In the genomic region with DNA sequence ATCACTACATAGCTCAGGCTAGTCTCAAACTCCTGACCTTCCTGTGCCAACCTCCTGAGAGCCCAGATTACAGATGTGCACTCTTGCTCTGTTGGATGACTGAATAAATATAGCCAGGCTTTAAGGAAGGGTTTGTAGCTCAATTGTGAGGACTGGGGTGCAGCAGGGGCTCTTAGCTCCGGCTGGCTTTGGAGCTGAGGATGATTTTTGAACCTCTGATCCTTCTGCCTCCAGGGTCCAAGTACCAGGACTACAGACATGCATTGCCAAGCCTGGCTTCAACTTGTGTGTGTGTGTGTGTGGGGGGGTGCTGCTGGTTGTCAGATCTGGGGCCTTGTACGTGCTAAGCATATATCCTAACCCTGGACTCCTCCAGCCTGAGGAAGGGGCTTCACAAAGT, we compare ENCODE assay signal across 28 mouse cellular contexts. TPM values are rescaled to one million over a fixed set of nuclear protein-coding genes. Genes with fewer than 3 reads are reported as not detected.
DNase-seq lines count a peak whose midpoint lies in the region; ATAC-seq and TF ChIP-seq lines count a peak whose summit lies in the region.
"Had no signal": no experiment of that assay in that cellular context is flagged by ENCODE, and none has a peak within 500 bp of the region (broad histone marks: within the 10 kb centered on the region; RNA-seq: fewer than 3 reads in every experiment).

No protein-coding gene starts in this region.

- no peak for DNase-seq in gastrocnemius, adult 2 months
- no peak for DNase-seq in gastrocnemius, adult 18-20 months (ENCODE audit: low spot score)
- DNase-seq in layer of hippocampus, adult 2 months (ENCODE audit: low spot score in 2 of 2): no peak
- DNase-seq in layer of hippocampus, adult 18-20 months (ENCODE audit: low spot score in 2 of 2): no peak
- peak; percentile 26 for DNase-seq in midbrain, embryonic 11.5 days (ENCODE audit: low spot score, missing footprints)
- DNase-seq in midbrain, postnatal 0 days (ENCODE audit: low spot score): no peak
- DNase-seq in gastrocnemius, postnatal 36 days: no peak
- DNase-seq: cerebellum, adult 11 months; cerebellum, postnatal 10 days; embryo, embryonic 11 days; layer of hippocampus, adult 9-11 months; left cerebral cortex, postnatal 4 days; midbrain, embryonic 14.5 days; thymus, adult 18-20 months; thymus, postnatal 36 days had no signal

- WGBS in midbrain, embryonic 11.5 days: 86% methylated on average over 2 of the region's 2 CpGs
- WGBS in midbrain, postnatal 0 days: 95% methylated on average over 2 of the region's 2 CpGs
- WGBS in macrophage (ENCODE audit: missing documents): 85% methylated on average over 2 of the region's 2 CpGs

- peaks cover 7% of the 10 kb centered on the region; the same call in 1 of the 2 replicates for H3K36me3 ChIP-seq in midbrain, embryonic 11.5 days (ENCODE audit: control insufficient read depth, insufficient read depth, low read length)
- peaks cover 19% of the 10 kb centered on the region for H3K36me3 ChIP-seq in midbrain, postnatal 0 days (ENCODE audit: insufficient read depth, low read length)
- peaks cover 57% of the 10 kb centered on the region for H3K36me3 ChIP-seq in macrophage (ENCODE audit: inconsistent target)

- no peaks in the 10 kb centered on the region for H3K4me1 ChIP-seq in midbrain, embryonic 11.5 days (ENCODE audit: control insufficient read depth, insufficient read depth, low read length)
- no peaks in the 10 kb centered on the region for H3K4me1 ChIP-seq in midbrain, postnatal 0 days (ENCODE audit: insufficient read depth, low read length)
- H3K4me1 ChIP-seq: forebrain, embryonic 12.5 days had no signal

- H3K4me2 ChIP-seq in midbrain, embryonic 11.5 days: no peak overlapping the region
- H3K4me2 ChIP-seq in midbrain, postnatal 0 days (ENCODE audit: low read depth, low read length, poor library complexity, severe bottlenecking): no peak overlapping the region
- H3K4me2 ChIP-seq: embryonic facial prominence, embryonic 13.5 days; forebrain, embryonic 12.5 days; stomach, embryonic 15.5 days had no signal

- no peaks in the 10 kb centered on the region for H3K9me3 ChIP-seq in midbrain, embryonic 11.5 days (ENCODE audit: control insufficient read depth, low read length)
- no peaks in the 10 kb centered on the region for H3K9me3 ChIP-seq in midbrain, postnatal 0 days (ENCODE audit: low read length)
- H3K9me3 ChIP-seq: embryonic facial prominence, embryonic 13.5 days; forebrain, embryonic 12.5 days; heart, embryonic 10.5 days; hindbrain, embryonic 10.5 days; stomach, embryonic 15.5 days had no signal

- no peak overlapping the region for H3K9ac ChIP-seq in midbrain, embryonic 11.5 days (ENCODE audit: low read length)
- no peak overlapping the region for H3K9ac ChIP-seq in midbrain, postnatal 0 days (replicated peaks; ENCODE audit: low read length, poor library complexity, severe bottlenecking)
- H3K9ac ChIP-seq: embryonic facial prominence, embryonic 13.5 days; forebrain, embryonic 12.5 days; stomach, embryonic 15.5 days had no signal

- peaks cover 23% of the 10 kb centered on the region for H3K79me2 ChIP-seq in macrophage (ENCODE audit: inconsistent target)

- H3K4me3 ChIP-seq in gastrocnemius, adult 2 months: no peak overlapping the region
- H3K4me3 ChIP-seq in layer of hippocampus, adult 2 months: no peak overlapping the region
- H3K4me3 ChIP-seq in midbrain, embryonic 11.5 days (ENCODE audit: low read depth, low read length): no peak overlapping the region
- H3K4me3 ChIP-seq in midbrain, postnatal 0 days (ENCODE audit: low read depth, low read length): no peak overlapping the region
- no peak overlapping the region for H3K4me3 ChIP-seq in macrophage (ENCODE audit: inconsistent target)
- H3K4me3 ChIP-seq: embryonic facial prominence, embryonic 13.5 days; erythroblast, embryonic 14.5 days; forebrain, embryonic 12.5 days; heart, embryonic 10.5 days; hindbrain, embryonic 10.5 days; stomach, embryonic 15.5 days had no signal

- intact Hi-C loops in gastrocnemius, adult 2 months (cut with DNase I): no loop called here
- intact Hi-C loops in gastrocnemius, postnatal 36 days (cut with DNase I): no loop called here

- ATAC-seq in midbrain, embryonic 11.5 days (ENCODE audit: low FRiP score): no peak
- ATAC-seq in midbrain, postnatal 0 days (ENCODE audit: low FRiP score): no peak
- ATAC-seq: hindbrain, postnatal 0 days had no signal

- H3K27ac ChIP-seq in gastrocnemius, adult 2 months: peak overlapping the region; percentile 6; the same call in 1 of the 2 replicates
- H3K27ac ChIP-seq in layer of hippocampus, adult 2 months: peak overlapping the region; percentile 15; the same call in 1 of the 2 replicates
- no peak overlapping the region for H3K27ac ChIP-seq in midbrain, embryonic 11.5 days (ENCODE audit: low read depth, low read length)
- no peak overlapping the region for H3K27ac ChIP-seq in midbrain, postnatal 0 days (ENCODE audit: low read depth, low read length)
- H3K27ac ChIP-seq in macrophage: peak overlapping the region; percentile 96
- H3K27ac ChIP-seq: embryonic facial prominence, embryonic 13.5 days; forebrain, embryonic 12.5 days; heart, embryonic 10.5 days; hindbrain, embryonic 10.5 days; hindbrain, postnatal 0 days; stomach, embryonic 15.5 days had no signal

- TF ChIP-seq CTCF in gastrocnemius, adult 2 months (IDR thresholded peaks at IDR 0.05): no peak
- no peak for TF ChIP-seq CTCF in layer of hippocampus, adult 2 months (conservative IDR thresholded peaks at IDR 0.05)
- TF ChIP-seq CTCF in midbrain, postnatal 0 days (IDR thresholded peaks at IDR 0.05): no peak

- no peaks in the 10 kb centered on the region for H3K27me3 ChIP-seq in midbrain, embryonic 11.5 days (ENCODE audit: control insufficient read depth, insufficient read depth, low read length)
- H3K27me3 ChIP-seq in midbrain, postnatal 0 days (ENCODE audit: insufficient read depth, low read length): no peaks in the 10 kb centered on the region
- H3K27me3 ChIP-seq: embryonic facial prominence, embryonic 13.5 days; forebrain, embryonic 12.5 days; stomach, embryonic 15.5 days had no signal

RNA-seq across cellular contexts. Expression of a gene that starts 11.0 kb away (rescaled TPM):
- total RNA-seq in gastrocnemius, adult 2 months (2021): 10 to 100 TPM; 45.8 to 46.9 TPM
- 10 to 100 TPM; 51.3 to 56.0 TPM for total RNA-seq in gastrocnemius, adult 18-20 months (2021)
- 10 to 100 TPM; 22.0 to 22.4 TPM for total RNA-seq in layer of hippocampus, adult 2 months (2021)
- 10 to 100 TPM; 21.0 to 21.1 TPM for total RNA-seq in layer of hippocampus, adult 18-20 months (2021)
- 28.0 and 29.7 TPM in 2 replicates for polyA plus RNA-seq in midbrain, embryonic 11.5 days (2014; fragmentation: Nextera tagmentation; extraction: Ambion mirVana)
- 78.9 and 93.8 TPM in 2 replicates for total RNA-seq in midbrain, postnatal 0 days (2014; rRNA removed)
- 77.3 and 84.0 TPM in 2 replicates for polyA plus RNA-seq in midbrain, postnatal 0 days (2015; fragmentation: Nextera tagmentation; extraction: Ambion mirVana)
- total RNA-seq in macrophage (2018; cell fraction: chromatin; rRNA removed): 10 to 100 TPM in 13 of 26 experiments, 1 to 10 TPM in 13; 2.4 to 36.5 (median 11.0) TPM
- total RNA-seq in macrophage (2018; cell fraction: cytosol; rRNA removed): 10 to 100 TPM in 21 of 26 experiments, 1 to 10 TPM in 5; 8.0 to 27.4 (median 13.0) TPM
- total RNA-seq in macrophage (2018; cell fraction: nucleus; rRNA removed): 10 to 100 TPM in 16 of 26 experiments, 1 to 10 TPM in 10; 4.2 to 29.9 (median 11.3) TPM
- polyA plus RNA-seq in macrophage (2018): 16.7 to 27.9 TPM (median 19.2 TPM) in 3 replicates
- 10 to 100 TPM; 39.4 to 45.5 TPM for total RNA-seq in gastrocnemius, postnatal 36 days (2021)

RNA-seq across cellular contexts. Expression of a gene that starts 11.8 kb away (rescaled TPM):
- 10 to 100 TPM; 23.9 to 26.4 TPM for total RNA-seq in gastrocnemius, adult 2 months (2021)
- total RNA-seq in gastrocnemius, adult 18-20 months (2021): 10 to 100 TPM; 29.7 to 30.6 TPM
- 10 to 100 TPM; 19.1 to 22.7 TPM for total RNA-seq in layer of hippocampus, adult 2 months (2021)
- 10 to 100 TPM; 19.2 to 21.0 TPM for total RNA-seq in layer of hippocampus, adult 18-20 months (2021)
- polyA plus RNA-seq in midbrain, embryonic 11.5 days (2014; fragmentation: Nextera tagmentation; extraction: Ambion mirVana): 38.8 and 43.3 TPM in 2 replicates
- total RNA-seq in midbrain, postnatal 0 days (2014; rRNA removed): 36.5 and 37.1 TPM in 2 replicates
- polyA plus RNA-seq in midbrain, postnatal 0 days (2015; fragmentation: Nextera tagmentation; extraction: Ambion mirVana): 34.8 and 36.5 TPM in 2 replicates
- 100 to 1,000 TPM in 11 of 26 experiments, 10 to 100 TPM in 15; 23.9 to 384 (median 82.5) TPM for total RNA-seq in macrophage (2018; cell fraction: chromatin; rRNA removed)
- total RNA-seq in macrophage (2018; cell fraction: cytosol; rRNA removed): 100 to 1,000 TPM in 10 of 26 experiments, 10 to 100 TPM in 16; 32.1 to 137 (median 68.6) TPM
- total RNA-seq in macrophage (2018; cell fraction: nucleus; rRNA removed): 100 to 1,000 TPM in 5 of 26 experiments, 10 to 100 TPM in 21; 27.8 to 201 (median 64.5) TPM
- 99.7 to 130 TPM (median 126 TPM) in 3 replicates for polyA plus RNA-seq in macrophage (2018)
- 10 to 100 TPM; 21.3 to 23.8 TPM for total RNA-seq in gastrocnemius, postnatal 36 days (2021)

RNA-seq across cellular contexts. Expression of a gene that starts 14.1 kb away (rescaled TPM):
- total RNA-seq in gastrocnemius, adult 2 months (2021): not detected
- under 1 TPM in 1 of 2 experiments, not detected in 1; 0.17 TPM for total RNA-seq in gastrocnemius, adult 18-20 months (2021)
- total RNA-seq in layer of hippocampus, adult 2 months (2021): 1 to 10 TPM; 1.5 TPM
- under 1 TPM; 0.59 to 0.63 TPM for total RNA-seq in layer of hippocampus, adult 18-20 months (2021)
- polyA plus RNA-seq in midbrain, embryonic 11.5 days (2014; fragmentation: Nextera tagmentation; extraction: Ambion mirVana): 0.87 and 1.3 TPM in 2 replicates
- 0.27 TPM in 1 of 2 replicates, not detected in the other for total RNA-seq in midbrain, postnatal 0 days (2014; rRNA removed)
- polyA plus RNA-seq in midbrain, postnatal 0 days (2015; fragmentation: Nextera tagmentation; extraction: Ambion mirVana): 0.32 TPM in 2 replicates
- 10 to 100 TPM in 25 of 26 experiments, 1 to 10 TPM in 1; 7.9 to 57.8 (median 37.8) TPM for total RNA-seq in macrophage (2018; cell fraction: chromatin; rRNA removed)
- 1 to 10 TPM; 2.9 to 6.7 (median 4.4) TPM for total RNA-seq in macrophage (2018; cell fraction: cytosol; rRNA removed)
- total RNA-seq in macrophage (2018; cell fraction: nucleus; rRNA removed): 10 to 100 TPM in 23 of 26 experiments, 1 to 10 TPM in 3; 6.4 to 43.8 (median 23.7) TPM
- 4.7 to 5.1 TPM (median 4.8 TPM) in 3 replicates for polyA plus RNA-seq in macrophage (2018)
- total RNA-seq in gastrocnemius, postnatal 36 days (2021): under 1 TPM in 1 of 2 experiments, not detected in 1; 0.64 TPM
- total RNA-seq: gastrocnemius, adult 8-10 months had no signal

RNA-seq across cellular contexts. Expression of a gene that starts 21.7 kb away (rescaled TPM):
- total RNA-seq in gastrocnemius, adult 2 months (2021): 10 to 100 TPM; 19.6 to 23.4 TPM
- 10 to 100 TPM; 14.7 to 22.1 TPM for total RNA-seq in gastrocnemius, adult 18-20 months (2021)
- 10 to 100 TPM; 53.1 to 63.3 TPM for total RNA-seq in layer of hippocampus, adult 2 months (2021)
- total RNA-seq in layer of hippocampus, adult 18-20 months (2021): 10 to 100 TPM; 54.2 to 54.5 TPM
- 94.1 and 97.1 TPM in 2 replicates for polyA plus RNA-seq in midbrain, embryonic 11.5 days (2014; fragmentation: Nextera tagmentation; extraction: Ambion mirVana)
- total RNA-seq in midbrain, postnatal 0 days (2014; rRNA removed): 58.5 and 62.7 TPM in 2 replicates
- 82.5 and 83.9 TPM in 2 replicates for polyA plus RNA-seq in midbrain, postnatal 0 days (2015; fragmentation: Nextera tagmentation; extraction: Ambion mirVana)
- total RNA-seq in macrophage (2018; cell fraction: chromatin; rRNA removed): 100 to 1,000 TPM; 122 to 397 (median 242) TPM
- total RNA-seq in macrophage (2018; cell fraction: cytosol; rRNA removed): 100 to 1,000 TPM; 159 to 231 (median 184) TPM
- 100 to 1,000 TPM; 133 to 373 (median 198) TPM for total RNA-seq in macrophage (2018; cell fraction: nucleus; rRNA removed)
- 216 to 338 TPM (median 252 TPM) in 3 replicates for polyA plus RNA-seq in macrophage (2018)
- 10 to 100 TPM; 15.9 to 23.3 TPM for total RNA-seq in gastrocnemius, postnatal 36 days (2021)

RNA-seq across cellular contexts. Expression of a gene that starts 41.9 kb away (rescaled TPM):
- total RNA-seq in gastrocnemius, adult 2 months (2021): under 1 TPM in 1 of 2 experiments, not detected in 1; 0.31 TPM
- not detected for total RNA-seq in gastrocnemius, adult 18-20 months (2021)
- under 1 TPM; 0.37 to 0.69 TPM for total RNA-seq in layer of hippocampus, adult 2 months (2021)
- total RNA-seq in layer of hippocampus, adult 18-20 months (2021): under 1 TPM in 1 of 2 experiments, not detected in 1; 0.37 TPM
- polyA plus RNA-seq in midbrain, embryonic 11.5 days (2014; fragmentation: Nextera tagmentation; extraction: Ambion mirVana): 0.20 TPM in 1 of 2 replicates, not detected in the other
- total RNA-seq in midbrain, postnatal 0 days (2014; rRNA removed): not detected in 2 replicates
- not detected in 2 replicates for polyA plus RNA-seq in midbrain, postnatal 0 days (2015; fragmentation: Nextera tagmentation; extraction: Ambion mirVana)
- total RNA-seq in macrophage (2018; cell fraction: chromatin; rRNA removed): 1 to 10 TPM in 9 of 26 experiments, under 1 TPM in 5, not detected in 12; 0.39 to 4.7 (median 1.5) TPM
- total RNA-seq in macrophage (2018; cell fraction: cytosol; rRNA removed): under 1 TPM in 1 of 26 experiments, not detected in 25; 0.30 TPM
- total RNA-seq in macrophage (2018; cell fraction: nucleus; rRNA removed): 1 to 10 TPM in 3 of 26 experiments, under 1 TPM in 5, not detected in 18; 0.34 to 2.4 (median 0.96) TPM
- polyA plus RNA-seq in macrophage (2018): not detected in 3 replicates
- total RNA-seq in gastrocnemius, postnatal 36 days (2021): not detected
- total RNA-seq: gastrocnemius, adult 8-10 months; granulocyte monocyte progenitor cell, adult 5-6 weeks; hindbrain, postnatal 0 days; megakaryocyte progenitor cell, adult 5-6 weeks had no signal
- polyA plus RNA-seq: erythroblast, embryonic 14.5 days; heart, postnatal 0 days; hindbrain, postnatal 0 days; liver, embryonic 16.5 days; midbrain, embryonic 14.5 days had no signal

Comparison
In these comparisons a context has a peak if more than half of its experiments do, and no peak if none do; other contexts are left out.
1. H3K27ac ChIP-seq: peak in gastrocnemius, adult 2 months (single experiment), layer of hippocampus, adult 2 months (single experiment) and macrophage (single experiment); none in midbrain, embryonic 11.5 days (single experiment) and midbrain, postnatal 0 days (single experiment).